Mouse (Mus musculus) left cerebral cortex, adult 2 months (tissue): ENCODE results near the gene Mrps18c. TPM values are rescaled to one million over a fixed set of nuclear protein-coding genes. Genes with fewer than 3 reads are reported as not detected.

Source experiments
- DNase-seq, 2 experiments: peaks; one replicate each; pipeline ENCODE4 v3.0.0; 2021 to 2022; ENCODE audit warnings: low spot score in 2 of 2, mixed read lengths in 1 of 2; ENCODE audit errors: extremely low spot score in 1 of 2
- H3K27ac ChIP-seq: fragments of 200-600 bp; 2 replicates; pipeline ENCODE4 v1.8.1; 2022
- H3K4me3 ChIP-seq: fragments of 200-600 bp; 2 replicates; pipeline ENCODE4 v1.8.1; 2022
- CTCF ChIP-seq: fragments of 200-600 bp; IDR thresholded peaks from 2 replicates; pipeline ENCODE4 v1.8.1; 2022; ENCODE audit warnings: antibody characterized with exemption, mild to moderate bottlenecking, moderate library complexity
- intact Hi-C: fragments of 180-260 bp; cut with DNase I; formaldehyde crosslinking; loops from one replicate; pipeline ENCODE4 v1.15.1; 2025
- total RNA-seq, 2 experiments: library from RNA; stranded (reverse); gene quantifications; 2 replicates each; pipeline ENCODE4 v1.2.3; 2021

The Mrps18c gene
- total RNA-seq, 2 experiments from 2014 or later, result 52.0 to 57.7 TPM

DNA sequence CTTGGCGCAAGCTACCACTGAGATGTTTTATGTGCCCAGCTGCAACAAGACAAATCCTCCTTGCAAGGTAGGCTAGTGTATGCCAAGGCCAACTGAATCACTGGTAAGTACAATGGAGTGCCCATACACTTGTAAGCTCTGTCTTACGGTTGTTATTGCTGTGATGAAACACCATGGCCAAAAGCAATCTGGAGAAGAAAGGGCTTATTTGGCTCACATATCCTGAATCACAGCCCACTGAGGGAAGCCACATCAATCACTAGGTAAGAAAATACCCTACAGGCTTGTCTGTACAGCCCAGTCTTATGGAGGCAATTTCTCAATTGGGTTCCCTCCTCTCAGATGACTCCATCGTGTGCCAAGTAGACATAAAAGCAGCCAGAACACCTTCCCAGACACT lies 30.3 kb downstream of the Mrps18c start:
- Histone ChIP-seq H3K4me3 (no peak overlapping the region), H3K27ac (no peak overlapping the region)
- TF ChIP-seq CTCF, result no peak
- intact Hi-C loops, result no loop called here
- no peak for DNase-seq

GRCm38 (mm10) chr5:100832680-100833079 lies 34.3 kb downstream of the Mrps18c start:
- TF ChIP-seq CTCF, result no peak
- H3K27ac ChIP-seq, result no peak overlapping the region
- no peak overlapping the region for H3K4me3 ChIP-seq
- DNase-seq, result no peak
- intact Hi-C loops, result no loop called here

DNA sequence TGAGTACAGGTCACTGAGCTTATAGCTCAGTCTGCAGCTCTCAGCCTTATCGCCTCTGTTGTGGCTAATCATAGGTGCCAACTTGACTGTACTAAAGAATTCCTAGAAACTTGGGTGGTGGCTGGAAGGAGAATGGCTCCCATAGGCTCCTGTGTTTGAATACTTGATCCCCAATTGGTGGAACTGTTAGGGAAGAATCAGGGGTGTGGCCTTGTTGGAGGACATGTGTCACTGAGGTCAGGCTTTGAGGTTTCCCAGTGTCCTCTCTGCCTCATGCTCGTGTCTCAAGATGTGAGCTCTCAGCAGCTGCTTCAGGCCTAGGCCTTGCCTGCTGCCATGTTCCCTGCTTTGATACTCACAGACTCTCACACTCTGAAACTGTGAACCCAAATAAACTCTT lies 35.4 kb downstream of the Mrps18c start:
- no peak for TF ChIP-seq CTCF
- H3K27ac ChIP-seq, result no peak overlapping the region
- no peak overlapping the region for H3K4me3 ChIP-seq
- no peak for DNase-seq
- intact Hi-C loops, result no loop called here

GRCm38 (mm10) chr5:100835862-100836538 lies 37.6 kb downstream of the Mrps18c start:
- Histone ChIP-seq H3K4me3 (no peak overlapping the region), H3K27ac (no peak overlapping the region)
- no peak for DNase-seq
- TF ChIP-seq CTCF, result no peak
- intact Hi-C loops, result no loop called here

GRCm38 (mm10) chr5:100837907-100838306 lies 39.5 kb downstream of the Mrps18c start:
- no peak for DNase-seq
- Histone ChIP-seq H3K27ac (no peak overlapping the region), H3K4me3 (no peak overlapping the region)
- no peak for TF ChIP-seq CTCF
- intact Hi-C loops, result no loop called here

DNA sequence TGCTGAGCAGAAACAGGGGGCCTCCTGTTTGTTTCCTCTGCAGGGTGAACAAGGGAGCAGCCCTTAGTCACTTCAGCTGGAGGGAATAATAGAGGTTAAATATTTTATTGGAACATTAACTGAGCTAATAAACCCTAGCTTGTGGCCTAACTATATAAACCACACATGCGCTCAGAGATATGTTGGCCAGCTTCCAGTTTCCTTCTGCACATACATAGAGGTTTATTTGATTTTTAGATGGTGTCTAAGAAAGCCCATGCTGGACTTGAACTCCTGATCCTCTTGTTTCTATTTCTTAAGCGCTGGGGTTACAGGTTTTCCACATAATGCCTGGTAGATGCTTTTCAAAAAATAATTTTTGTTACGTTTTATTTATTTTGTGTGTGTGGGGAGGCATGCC lies 46.1 kb downstream of the Mrps18c start:
- Histone ChIP-seq H3K4me3 (no peak overlapping the region), H3K27ac (no peak overlapping the region)
- TF ChIP-seq CTCF, result no peak
- intact Hi-C loops, result no loop called here
- no peak for DNase-seq

GRCm38 (mm10) chr5:100845485-100845847 lies 47.0 kb downstream of the Mrps18c start, which contains the start of gene Gpat3:
Gpat3 (plus strand) TSS chr5:100845713.
- intact Hi-C loops, result no loop called here
- DNase-seq, result peak; percentile 17 to 35
- peak within 1 kb of the TSS; percentile 65 for H3K4me3 ChIP-seq
- H3K27ac ChIP-seq, result peak within 1 kb of the TSS; percentile 67
- no peak for TF ChIP-seq CTCF

GRCm38 (mm10) chr5:100845848-100846598 lies 47.6 kb downstream of the Mrps18c start:
- peak; percentile 62 to 68 for DNase-seq
- intact Hi-C loops, result no loop called here
- TF ChIP-seq CTCF, result no peak
- peak overlapping the region; percentile 65 for H3K4me3 ChIP-seq
- peak overlapping the region; percentile 67 for H3K27ac ChIP-seq

DNA sequence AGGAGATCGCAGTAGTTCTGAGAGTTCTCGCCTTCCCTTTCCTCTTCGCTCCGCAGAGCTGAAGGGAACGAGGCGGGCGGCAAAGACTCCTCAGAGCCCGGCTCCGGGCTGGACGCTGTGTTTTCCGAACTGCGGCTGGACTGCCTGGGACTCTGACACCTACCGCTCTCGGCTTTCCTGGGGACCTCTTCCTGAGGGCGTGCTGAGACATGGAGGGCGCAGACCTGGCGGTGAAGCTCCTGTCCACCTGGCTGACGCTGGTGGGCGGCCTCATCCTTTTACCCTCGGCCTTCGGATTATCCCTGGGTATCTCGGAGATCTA lies 48.1 kb downstream of the Mrps18c start:
- intact Hi-C loops, result no loop called here
- DNase-seq, result peak in 1 of 2 experiments; percentile 14
- Histone ChIP-seq H3K27ac (peak overlapping the region; percentile 67; the same call in 1 of the 2 replicates), H3K4me3 (peak overlapping the region; percentile 65)
- TF ChIP-seq CTCF, result no peak

DNA sequence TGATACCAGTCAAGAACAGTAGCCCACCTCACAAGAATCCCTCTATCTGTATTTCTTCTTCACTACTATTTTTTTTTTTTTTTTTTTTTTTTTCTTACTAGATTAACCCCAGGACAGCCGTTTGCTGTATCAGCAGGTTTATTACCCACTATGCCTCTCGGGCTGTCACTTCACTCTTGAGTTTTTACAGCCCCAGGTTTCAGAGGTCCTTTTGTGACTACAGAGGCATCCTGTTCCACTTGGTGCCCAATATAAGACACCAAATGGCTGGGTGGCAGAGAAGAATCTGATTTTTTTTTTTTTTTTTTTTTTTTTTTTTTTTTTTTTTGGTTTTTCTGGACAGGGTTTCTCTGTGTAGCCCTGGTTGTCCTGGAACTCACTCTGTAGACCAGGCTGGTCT lies 48.7 kb downstream of the Mrps18c start:
- no peak for TF ChIP-seq CTCF
- intact Hi-C loops, result no loop called here
- no peak for DNase-seq
- H3K27ac ChIP-seq, result no peak overlapping the region
- H3K4me3 ChIP-seq, result peak overlapping the region; percentile 65

GRCm38 (mm10) chr5:100853963-100854362 lies 55.5 kb downstream of the Mrps18c start:
- TF ChIP-seq CTCF, result no peak
- no peak for DNase-seq
- intact Hi-C loops, result no loop called here
- Histone ChIP-seq H3K27ac (no peak overlapping the region), H3K4me3 (no peak overlapping the region)

Other genes with a start within 250 kb of the Mrps18c start
- gene Plac8, start 226.4 kb upstream of the Mrps18c start, total RNA-seq, result not detected
- 10 to 100 TPM; 76.4 to 77.0 TPM for gene Coq2, start 123.5 kb upstream of the Mrps18c start, total RNA-seq
- 1 to 10 TPM; 1.9 to 2.4 TPM for gene Hpse, start 78.9 kb upstream of the Mrps18c start, total RNA-seq
- 10 to 100 TPM; 18.4 to 22.1 TPM for gene Helq, start within 50 bp of the Mrps18c start, total RNA-seq
- gene Abraxas1, start 22.3 kb downstream of the Mrps18c start, total RNA-seq, result 1 to 10 TPM; 6.5 to 9.2 TPM
- gene Gpat3, start 47.1 kb downstream of the Mrps18c start, total RNA-seq, result 1 to 10 TPM; 3.9 to 5.0 TPM